Mouse (Mus musculus): ENCODE data around the gene Bnc2.

DNA sequence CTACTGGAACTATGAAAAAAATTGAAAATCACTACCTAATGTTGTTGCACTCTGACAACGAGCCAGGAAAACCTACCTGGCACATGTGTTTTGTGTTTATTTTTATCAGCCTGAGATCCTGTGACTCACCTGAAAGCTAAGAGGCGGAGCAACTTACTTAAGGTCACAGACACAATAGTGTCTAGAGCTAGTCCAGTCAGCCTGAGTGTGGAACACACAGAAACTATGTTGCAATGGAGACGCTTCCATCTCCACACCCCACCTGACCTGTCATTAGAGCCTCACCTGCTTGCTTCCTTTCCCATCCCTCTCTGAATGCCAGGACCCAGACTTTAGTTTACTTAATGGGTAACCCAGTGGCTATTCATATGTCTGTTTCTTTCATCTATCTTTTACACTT, 364.2 kb downstream of the Bnc2 start:
- no peak for TF ChIP-seq E2F4 (IDR thresholded peaks at IDR 0.05; ENCODE audit: insufficient read depth)
- no peak for TF ChIP-seq SRF (IDR thresholded peaks at IDR 0.05; ENCODE audit: control insufficient read depth, insufficient read length, low read depth)
- no peak for TF ChIP-seq MAX (IDR thresholded peaks at IDR 0.05; ENCODE audit: low read depth)
- no peak for TF ChIP-seq USF1 (IDR thresholded peaks at IDR 0.05; ENCODE audit: low read depth)
